Mouse (Mus musculus) lung, adult 2 months (tissue): ENCODE measurements around the gene Trak1.

Experiments used
- CTCF ChIP-seq: fragments of 200-500 bp; IDR thresholded peaks from 2 replicates; pipeline ENCODE4 v1.5.1; 2011; ENCODE audit warnings: mild to moderate bottlenecking, low read length, control low read depth; ENCODE audit not compliant: insufficient read depth
- POLR2A ChIP-seq: fragments of 200-500 bp; IDR thresholded peaks from 2 replicates; pipeline ENCODE4 v1.6.1; 2011; ENCODE audit warnings: low read depth, mild to moderate bottlenecking, control low read depth, low read length, borderline replicate concordance; ENCODE audit errors: extremely low read depth

- TF ChIP-seq CTCF (no peak), POLR2A (0 out of 2 replicates have a peak, but pooled peaks have one; percentile 11)
Measured at GRCm38 (mm10) chr9:121383180-121383586, 85.9 kb downstream of the Trak1 start.
